Mouse (Mus musculus) lung, postnatal 0 days (tissue): ENCODE data around the gene S1pr4.
A peak's percentile ranks its signal among the peaks of the same experiment; 100 is the strongest.

ENCODE experiments used
- CTCF ChIP-seq: IDR thresholded peaks from 2 replicates; pipeline ENCODE4 v1.5.1; 2016; ENCODE audit warnings: antibody characterized with exemption, mild to moderate bottlenecking
- EP300 ChIP-seq: IDR thresholded peaks from 2 replicates; pipeline ENCODE4 v1.6.1; 2016; ENCODE audit warnings: antibody characterized with exemption, mild to moderate bottlenecking, control low read depth

GRCm38 (mm10) chr10:81450140-81450539 is 49.8 kb downstream of the S1pr4 start:
- TF ChIP-seq CTCF (peak; percentile 100), EP300 (no peak)
